Mouse (Mus musculus): ENCODE results near the gene Fam187b.
"Not testable (repeated sequence)": the region's sequence is repeated elsewhere in the genome, so short reads cannot be mapped to it uniquely, and the experiment has no call there.

Fam187b gene

DNA sequence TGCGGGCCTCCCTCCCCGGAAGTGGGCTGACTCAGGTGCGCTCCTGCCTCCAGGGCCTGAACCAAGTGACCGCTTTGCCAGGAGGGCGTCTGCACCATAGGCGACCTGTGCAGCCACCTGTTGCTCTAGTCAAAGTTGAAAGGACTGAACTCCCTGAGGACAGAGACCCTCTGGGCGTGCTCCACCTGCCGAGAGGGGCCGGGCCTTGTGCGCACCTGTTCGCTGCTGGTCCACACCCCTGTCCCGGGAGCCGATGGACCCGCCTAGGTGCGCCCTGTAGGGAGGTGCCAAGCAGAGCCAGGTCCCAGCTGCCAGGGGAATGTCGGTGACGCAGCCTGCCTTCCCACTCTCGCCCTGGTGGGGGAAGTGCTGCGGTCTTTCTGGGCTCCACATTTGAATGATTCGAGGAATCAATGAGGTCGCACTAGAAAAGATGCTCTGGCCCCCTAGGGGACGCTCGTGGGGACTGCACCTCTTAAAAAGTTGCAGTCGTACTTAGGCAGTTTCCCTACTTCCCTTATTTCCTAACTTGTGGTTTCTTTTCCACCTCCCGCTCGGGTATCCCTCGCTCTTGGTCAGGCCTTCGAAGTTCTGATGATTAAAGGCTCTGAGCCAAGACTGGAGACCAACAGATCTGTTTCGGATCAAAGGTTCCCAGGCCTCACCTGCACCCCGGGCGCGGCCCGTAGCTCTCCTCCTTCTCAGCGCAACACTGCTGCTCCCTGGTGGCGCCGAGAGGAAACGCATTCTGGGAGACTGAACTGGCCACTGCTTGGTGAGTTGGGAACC, at the start of gene Fam187b:
TSS of gene Fam187b (plus strand) at position 290 of the 789 bp plus-strand sequence.
- ATAC-seq (ENCODE audit: insufficient number of reproducible peaks, low FRiP score, low TSS enrichment), result peak; percentile 64

DNA sequence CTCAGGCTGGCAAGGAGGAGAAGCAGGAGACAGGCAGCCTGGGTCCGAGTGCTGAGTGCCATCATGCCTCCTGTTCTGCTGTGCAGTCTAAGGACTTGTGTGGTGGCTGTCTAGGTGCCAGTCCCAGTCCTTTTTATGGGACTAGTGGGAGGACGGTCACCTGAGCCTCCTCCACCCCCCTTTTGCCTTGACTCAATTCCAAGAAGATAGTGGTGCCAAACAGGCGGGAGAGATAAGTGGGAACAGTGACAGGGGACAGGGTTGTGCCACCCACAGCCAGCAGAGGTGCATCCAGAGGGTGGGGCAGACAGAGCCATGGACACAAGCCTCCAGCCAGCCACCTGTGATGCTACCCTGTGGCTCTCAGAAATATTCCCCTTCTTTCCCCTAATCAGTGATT, 49.5 kb upstream of the Fam187b start:
- no peak for ATAC-seq (ENCODE audit: insufficient number of reproducible peaks, low FRiP score, low TSS enrichment)

- ATAC-seq (ENCODE audit: insufficient number of reproducible peaks, low FRiP score, low TSS enrichment), result not testable (repeated sequence)
Observed at GRCm38 (mm10) chr7:30924581-30924980, 49.0 kb upstream of the Fam187b start, which contains the start of gene Hamp2. Gene Hamp2 (minus strand): TSS chr7:30924681.

DNA sequence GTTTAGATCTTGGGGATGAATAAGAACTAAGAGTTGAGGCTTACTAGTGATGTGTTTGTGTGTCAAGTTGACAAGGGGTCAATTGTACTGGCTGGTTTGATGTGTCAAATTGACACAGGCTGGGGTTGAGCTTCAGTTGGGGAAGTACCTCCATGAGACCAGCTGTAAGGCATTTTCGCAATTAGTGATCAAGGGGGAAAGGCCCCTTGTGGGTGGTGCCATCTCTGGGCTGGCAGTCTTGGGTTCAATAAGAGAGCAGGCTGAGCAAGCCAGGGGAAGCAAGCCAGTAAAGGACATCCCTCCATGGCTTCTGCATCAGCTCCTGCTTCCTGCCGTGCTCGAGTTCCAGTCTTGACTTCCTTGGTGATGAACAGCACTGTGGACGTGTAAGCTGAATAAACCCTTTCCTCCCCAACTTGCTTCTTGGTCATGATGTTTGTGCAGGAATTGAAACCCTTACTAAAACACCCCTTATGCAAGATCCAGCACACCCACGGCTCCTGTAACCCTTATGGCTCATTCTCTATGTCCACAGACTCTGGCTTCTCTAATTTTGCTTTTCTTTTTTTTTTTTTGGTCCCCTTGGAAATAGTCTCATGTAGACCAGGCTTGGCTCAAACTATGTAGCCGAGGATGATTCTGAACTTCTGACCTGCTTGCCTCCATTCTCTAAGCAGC, 38.0 kb upstream of the Fam187b start:
- ATAC-seq (ENCODE audit: insufficient number of reproducible peaks, low FRiP score, low TSS enrichment), result not testable (repeated sequence)

DNA sequence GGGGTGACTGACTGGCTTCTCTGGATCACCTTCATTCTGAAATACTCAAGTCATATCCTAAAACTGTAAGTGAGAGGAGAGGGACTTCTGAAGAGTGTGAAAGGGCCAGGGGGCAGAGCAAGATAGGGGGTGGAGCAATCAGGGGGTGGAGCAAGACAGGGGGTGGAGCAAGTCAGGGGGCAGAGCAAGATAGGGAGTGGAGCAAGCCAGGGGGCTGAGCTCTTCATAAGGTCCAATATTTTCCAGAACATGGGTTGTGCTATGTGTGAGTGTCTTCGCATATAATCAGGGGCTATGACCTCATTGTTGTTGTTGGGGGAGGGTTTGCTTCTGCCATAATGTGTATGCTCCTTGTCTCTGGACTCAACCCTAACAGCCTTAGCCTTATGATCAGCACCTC, 33.5 kb upstream of the Fam187b start:
- ATAC-seq (ENCODE audit: insufficient number of reproducible peaks, low FRiP score, low TSS enrichment), result not testable (repeated sequence)

DNA sequence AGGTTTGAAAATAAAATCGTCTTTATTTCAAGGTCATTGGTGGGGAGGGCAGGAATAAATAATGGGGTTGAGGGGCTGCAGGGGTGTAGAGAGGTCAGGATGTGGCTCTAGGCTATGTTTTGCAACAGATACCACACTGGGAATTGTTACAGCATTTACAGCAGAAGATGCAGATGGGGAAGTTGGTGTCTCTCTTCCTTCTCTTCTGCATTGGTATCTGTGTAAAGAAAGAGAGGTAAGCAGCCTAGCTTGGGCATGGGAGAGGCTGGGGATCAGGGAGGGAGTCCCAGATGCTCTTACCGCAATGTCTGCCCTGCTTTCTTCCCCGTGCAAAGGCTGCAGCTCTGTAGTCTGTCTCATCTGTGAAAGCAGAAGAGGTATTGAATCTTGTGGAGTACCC, 31.2 kb upstream of the Fam187b start:
- not testable (repeated sequence) for ATAC-seq (ENCODE audit: insufficient number of reproducible peaks, low FRiP score, low TSS enrichment)

DNA sequence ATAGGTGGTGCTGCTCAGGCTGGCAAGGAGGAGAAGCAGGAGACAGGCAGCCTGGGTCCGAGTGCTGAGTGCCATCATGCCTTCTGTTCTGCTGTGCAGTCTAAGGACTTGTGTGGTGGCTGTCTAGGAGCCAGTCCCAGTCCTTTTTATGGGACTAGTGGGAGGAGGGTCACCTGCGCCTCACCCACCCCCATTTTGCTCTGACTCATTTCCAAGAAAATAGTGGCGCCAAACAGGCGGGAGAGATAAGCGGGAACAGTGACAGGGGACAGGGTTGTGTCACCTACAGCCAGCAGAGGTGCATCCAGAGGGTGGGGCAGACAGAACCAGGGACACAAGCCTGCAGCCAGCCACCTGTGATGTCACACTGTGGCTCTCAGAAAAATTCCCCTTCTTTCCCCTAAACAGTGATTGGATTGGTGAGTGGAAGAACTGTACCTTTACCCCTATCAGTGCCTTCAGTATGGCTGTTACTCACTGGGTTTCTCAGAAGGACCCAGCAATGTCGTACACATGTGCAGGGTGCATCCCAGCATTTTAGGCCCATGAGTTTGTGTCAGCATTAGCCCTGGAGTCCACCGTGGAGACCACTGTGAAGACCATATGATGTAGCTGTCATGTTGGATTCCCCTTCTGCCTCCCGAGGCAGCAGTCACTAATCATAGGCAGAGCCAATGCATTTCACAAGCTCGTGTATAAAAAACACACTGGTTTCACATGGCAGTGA, 29.5 kb upstream of the Fam187b start, which contains the start of gene Hamp:
TSS of gene Hamp (minus strand) at position 124 of the 727 bp plus-strand sequence.
- ATAC-seq (ENCODE audit: insufficient number of reproducible peaks, low FRiP score, low TSS enrichment), result no peak

DNA sequence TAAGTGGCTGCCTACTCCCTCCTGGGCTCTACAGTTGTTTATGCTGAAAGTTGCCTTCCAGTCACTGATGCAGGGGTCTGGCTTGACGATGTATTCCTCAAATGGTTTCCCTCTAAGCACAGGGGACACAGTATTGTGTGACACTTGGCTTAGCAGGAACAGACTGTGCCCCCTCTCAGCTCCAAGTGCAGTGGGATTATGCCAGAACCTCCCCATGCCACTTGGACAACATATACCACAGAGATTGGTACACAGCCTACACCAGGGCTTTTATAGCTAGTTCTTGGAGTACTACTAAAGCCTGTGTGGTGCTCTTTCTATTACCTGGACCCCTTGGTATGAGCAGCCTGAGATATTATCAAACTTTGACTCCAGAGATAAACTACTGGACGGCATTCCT, 28.9 kb upstream of the Fam187b start:
- not testable (repeated sequence) for ATAC-seq (ENCODE audit: insufficient number of reproducible peaks, low FRiP score, low TSS enrichment)

DNA sequence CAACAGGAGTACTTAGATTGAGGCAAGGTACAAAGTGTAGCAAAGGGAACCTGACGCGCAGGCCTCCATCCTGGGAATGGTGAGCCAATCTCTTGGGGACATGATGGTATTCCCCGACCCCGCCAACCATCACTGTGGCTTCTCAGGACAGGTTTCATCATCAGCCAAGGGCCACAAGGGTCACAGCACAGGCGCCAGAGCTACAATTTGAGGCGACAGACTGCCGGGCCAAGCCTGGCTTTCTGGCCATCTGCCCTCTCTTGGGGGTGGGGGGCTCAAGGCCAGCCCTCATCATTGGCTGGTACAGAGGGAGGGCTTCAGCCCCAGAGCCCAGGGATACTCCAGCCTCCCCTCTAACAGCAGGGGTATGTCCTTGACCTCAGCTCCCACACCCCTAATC, 28.1 kb upstream of the Fam187b start:
- ATAC-seq (ENCODE audit: insufficient number of reproducible peaks, low FRiP score, low TSS enrichment), result not testable (repeated sequence)

- ATAC-seq (ENCODE audit: insufficient number of reproducible peaks, low FRiP score, low TSS enrichment), result no peak
Observed at GRCm38 (mm10) chr7:30945876-30946275, 27.7 kb upstream of the Fam187b start.

GRCm38 (mm10) chr7:30949902-30950301, 23.7 kb upstream of the Fam187b start:
- not testable (repeated sequence) for ATAC-seq (ENCODE audit: insufficient number of reproducible peaks, low FRiP score, low TSS enrichment)

DNA sequence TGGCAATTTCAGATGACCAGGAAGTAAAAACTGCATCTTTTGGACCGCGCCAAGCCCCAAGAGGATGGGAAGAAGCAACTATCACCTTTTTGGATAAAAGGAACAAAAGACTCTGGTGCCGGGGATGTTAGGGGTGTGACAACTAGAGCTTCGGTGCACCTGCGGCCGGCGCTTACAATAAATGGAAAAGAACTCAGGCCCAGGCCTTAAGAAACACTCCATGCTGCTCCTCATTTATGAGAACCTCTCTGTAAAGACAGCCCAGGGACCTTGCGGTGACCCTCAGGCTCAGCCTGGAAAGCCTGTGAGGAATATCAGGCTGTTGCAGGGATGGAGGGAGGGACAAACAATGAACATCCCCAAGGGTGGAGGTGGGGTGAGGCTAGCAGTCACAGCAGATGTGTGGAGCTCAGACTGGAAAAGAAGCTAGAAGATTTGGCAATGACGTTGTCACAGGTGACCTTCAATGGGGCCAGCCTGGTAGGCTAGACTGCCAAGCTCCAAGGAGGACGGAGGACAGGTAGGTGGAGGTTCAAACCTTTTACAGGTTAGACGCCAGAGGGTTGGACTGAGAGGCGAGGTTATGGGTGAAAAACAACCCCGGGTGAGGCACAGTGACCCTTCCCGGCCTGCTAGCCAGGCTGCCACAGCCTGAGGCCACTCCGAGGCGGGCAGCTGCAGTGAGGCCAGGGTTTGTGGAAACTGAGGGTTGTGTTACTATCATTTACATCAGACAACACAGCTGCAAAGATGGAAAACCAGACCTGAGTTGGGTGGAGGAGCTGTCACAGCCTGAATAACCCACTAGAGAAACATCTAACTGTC, 20.9 kb upstream of the Fam187b start:
- ATAC-seq (ENCODE audit: insufficient number of reproducible peaks, low FRiP score, low TSS enrichment), result no peak

DNA sequence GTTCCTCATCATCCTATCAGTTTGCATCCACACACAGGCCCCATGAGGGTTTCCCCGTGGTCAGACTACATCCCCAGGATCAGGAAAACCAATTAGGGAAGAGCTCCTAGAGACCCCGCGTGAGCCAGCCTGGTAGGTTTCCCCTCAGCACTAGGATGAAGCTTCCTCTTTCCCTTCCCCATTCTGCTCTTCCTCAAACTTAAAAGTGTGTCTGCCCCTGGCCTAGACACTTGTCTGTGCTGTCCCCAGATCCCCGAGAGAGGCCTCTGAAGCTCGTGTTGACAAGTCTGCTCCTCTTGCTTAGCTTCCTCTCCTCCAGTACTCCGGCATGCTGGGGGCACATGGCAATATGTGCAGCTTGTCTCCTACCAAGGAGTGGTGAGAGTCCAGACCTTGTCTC, 20.1 kb upstream of the Fam187b start:
- ATAC-seq (ENCODE audit: insufficient number of reproducible peaks, low FRiP score, low TSS enrichment), result no peak

- ATAC-seq (ENCODE audit: insufficient number of reproducible peaks, low FRiP score, low TSS enrichment), result no peak
Observed at GRCm38 (mm10) chr7:30954036-30954435, 19.6 kb upstream of the Fam187b start.

DNA sequence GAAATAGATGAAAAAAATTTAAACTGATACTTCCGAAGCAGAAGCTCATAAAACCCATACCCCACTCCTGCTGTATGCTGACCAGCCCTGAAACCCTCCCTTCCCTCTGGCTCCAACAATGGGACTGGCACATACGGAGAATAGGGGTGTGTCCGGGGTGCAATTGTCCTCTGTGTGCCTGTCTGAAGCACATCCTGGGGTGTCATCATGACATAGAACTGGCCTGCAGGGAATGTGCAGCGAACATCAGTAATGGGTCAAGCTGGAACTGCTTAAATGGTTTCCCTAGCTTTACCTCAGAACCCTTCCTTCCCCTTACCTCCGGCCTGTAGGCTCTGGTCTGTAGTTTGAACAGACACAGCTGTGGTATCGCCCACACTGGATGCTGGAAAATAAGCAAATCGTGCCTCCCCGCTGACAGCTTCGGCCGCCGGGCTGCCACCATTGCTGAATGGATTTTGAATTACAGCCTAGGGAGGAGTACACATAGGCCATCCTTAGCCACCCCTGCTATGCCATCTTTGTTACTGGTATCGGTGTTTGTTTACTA, 18.5 kb upstream of the Fam187b start:
- no peak for ATAC-seq (ENCODE audit: insufficient number of reproducible peaks, low FRiP score, low TSS enrichment)

DNA sequence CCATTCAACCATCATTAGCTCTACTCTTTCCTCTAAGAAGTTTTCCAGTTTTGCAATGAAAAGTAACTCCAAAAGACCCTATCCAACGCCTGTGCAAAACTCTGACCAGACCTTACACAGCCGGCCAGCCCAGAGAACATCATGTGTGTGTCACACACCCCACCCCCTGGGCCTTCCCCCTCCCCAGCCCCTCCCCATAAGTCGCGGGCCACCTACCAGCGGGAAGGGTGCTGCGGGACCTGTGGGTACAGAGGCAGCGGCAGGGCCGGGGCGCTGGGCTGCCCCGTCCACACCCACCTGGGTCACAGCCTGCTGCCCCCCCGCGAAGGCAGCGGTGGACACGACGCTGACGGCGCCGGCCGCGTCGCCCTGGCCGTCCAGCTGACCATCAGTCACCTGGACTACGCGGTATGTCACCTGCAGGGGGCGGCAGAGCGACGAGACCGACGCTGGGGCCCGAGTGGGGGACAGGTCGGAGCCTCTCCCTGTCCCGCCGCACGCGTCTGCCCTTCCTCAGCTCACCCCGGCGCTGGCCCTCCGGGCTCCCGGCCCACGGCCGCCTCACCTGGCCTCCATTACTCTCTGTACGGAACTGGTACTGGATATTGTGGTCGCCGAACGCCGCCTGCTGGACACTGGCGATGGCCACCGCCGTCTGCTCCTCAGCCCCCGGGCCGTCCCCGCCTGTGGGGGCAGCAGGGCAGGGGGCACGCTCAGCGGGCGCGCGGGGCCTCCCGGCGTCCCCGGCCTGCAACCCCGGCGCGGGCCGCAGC, 17.8 kb upstream of the Fam187b start:
- peak; percentile 72 for ATAC-seq (ENCODE audit: insufficient number of reproducible peaks, low FRiP score, low TSS enrichment)

- peak; percentile 10; the same call in 1 of the 2 replicates for ATAC-seq (ENCODE audit: insufficient number of reproducible peaks, low FRiP score, low TSS enrichment)
Observed at GRCm38 (mm10) chr7:30956357-30956751, 17.2 kb upstream of the Fam187b start.

DNA sequence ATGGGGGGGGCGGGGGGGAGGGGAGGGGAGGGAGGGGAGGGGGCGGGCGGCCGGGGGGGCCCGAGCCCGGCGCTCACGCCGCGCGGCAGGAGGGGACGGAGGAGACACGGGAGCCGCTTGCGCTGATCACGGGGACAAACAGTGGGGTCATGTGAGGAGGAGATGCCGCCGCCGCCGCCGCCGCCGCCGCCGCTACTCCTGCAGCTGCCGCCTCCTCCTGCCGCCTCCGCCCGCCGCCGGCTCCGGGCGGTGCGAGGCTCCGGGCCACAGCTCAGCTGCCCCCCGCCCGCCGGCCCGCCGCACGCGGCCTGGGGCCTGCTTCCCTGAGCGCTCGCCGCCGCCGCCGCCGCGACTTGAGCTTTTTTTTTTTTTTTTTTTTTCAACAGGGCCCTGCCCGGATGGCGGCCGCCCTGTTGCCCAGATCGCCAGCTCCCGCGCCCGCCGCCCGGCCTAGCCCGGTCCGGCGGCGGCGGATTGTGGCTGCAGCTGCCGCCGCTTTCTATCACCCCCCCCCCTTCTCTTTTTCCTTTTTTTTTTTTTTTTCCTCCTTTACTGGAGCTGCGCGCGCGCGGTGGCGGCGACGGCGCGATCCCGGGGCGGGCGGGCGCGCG, 16.7 kb upstream of the Fam187b start, which contains the start of gene Usf2:
TSS of gene Usf2 (minus strand) at position 48 of the 611 bp plus-strand sequence.
- ATAC-seq (ENCODE audit: insufficient number of reproducible peaks, low FRiP score, low TSS enrichment), result peak; percentile 45; the same call in 1 of the 2 replicates
